Mouse (Mus musculus): ENCODE results near the gene Nsun2.
"Not testable (repeated sequence)": the region's sequence is repeated elsewhere in the genome, so short reads cannot be mapped to it uniquely, and the experiment has no call there.

The Nsun2 gene

GRCm38 (mm10) chr13:69594577-69595256 is 61.2 kb downstream of the Nsun2 start:
- no peak for DNase-seq

- no peak for DNase-seq
Measured at GRCm38 (mm10) chr13:69595911-69596310, 62.4 kb downstream of the Nsun2 start.

- no peak for DNase-seq
Measured at GRCm38 (mm10) chr13:69596515-69596914, 63.0 kb downstream of the Nsun2 start.

- no peak for DNase-seq
Measured at GRCm38 (mm10) chr13:69598867-69599266, 65.3 kb downstream of the Nsun2 start.

- not testable (repeated sequence) for DNase-seq
Measured at GRCm38 (mm10) chr13:69600863-69601262, 67.3 kb downstream of the Nsun2 start.

GRCm38 (mm10) chr13:69601321-69601720 is 67.8 kb downstream of the Nsun2 start:
- DNase-seq, result no peak

- DNase-seq, result no peak
Measured at GRCm38 (mm10) chr13:69604670-69605069, 71.1 kb downstream of the Nsun2 start.

- no peak for DNase-seq
Measured at GRCm38 (mm10) chr13:69608734-69609133, 75.2 kb downstream of the Nsun2 start.

GRCm38 (mm10) chr13:69610751-69611397 is 77.3 kb downstream of the Nsun2 start:
- peak; percentile 6 to 55 for DNase-seq

- DNase-seq, result peak; percentile 100
Measured at GRCm38 (mm10) chr13:69611398-69612174, 78.0 kb downstream of the Nsun2 start, which contains the start of gene Srd5a1. Gene Srd5a1 (minus strand): TSS chr13:69611442.

GRCm38 (mm10) chr13:69612175-69612544 is 78.6 kb downstream of the Nsun2 start:
- no peak for DNase-seq

GRCm38 (mm10) chr13:69616716-69617115 is 83.2 kb downstream of the Nsun2 start:
- no peak for DNase-seq

- DNase-seq, result no peak
Measured at GRCm38 (mm10) chr13:69623843-69624242, 90.3 kb downstream of the Nsun2 start.

- no peak for DNase-seq
Measured at GRCm38 (mm10) chr13:69624510-69624909, 91.0 kb downstream of the Nsun2 start.

- no peak for DNase-seq
Measured at GRCm38 (mm10) chr13:69627941-69628340, 94.4 kb downstream of the Nsun2 start.

GRCm38 (mm10) chr13:69630576-69630975 is 97.0 kb downstream of the Nsun2 start:
- DNase-seq, result no peak

GRCm38 (mm10) chr13:69631111-69631510 is 97.6 kb downstream of the Nsun2 start:
- no peak for DNase-seq

- DNase-seq, result no peak
Measured at GRCm38 (mm10) chr13:69631659-69632058, 98.1 kb downstream of the Nsun2 start.

- no peak for DNase-seq
Measured at GRCm38 (mm10) chr13:69633551-69633950, 100.0 kb downstream of the Nsun2 start.

GRCm38 (mm10) chr13:69633988-69634387 is 100.4 kb downstream of the Nsun2 start:
- no peak for DNase-seq

- not testable (repeated sequence) for DNase-seq
Measured at GRCm38 (mm10) chr13:69635836-69636235, 102.3 kb downstream of the Nsun2 start.

GRCm38 (mm10) chr13:69636375-69636774 is 102.8 kb downstream of the Nsun2 start:
- no peak for DNase-seq

GRCm38 (mm10) chr13:69636816-69637215 is 103.3 kb downstream of the Nsun2 start:
- DNase-seq, result no peak

GRCm38 (mm10) chr13:69637657-69638056 is 104.1 kb downstream of the Nsun2 start:
- no peak for DNase-seq

Measured in lung, postnatal 4 days (tissue).